Comparison of ENCODE assay signal across 9 mouse cellular contexts in the genomic region with DNA sequence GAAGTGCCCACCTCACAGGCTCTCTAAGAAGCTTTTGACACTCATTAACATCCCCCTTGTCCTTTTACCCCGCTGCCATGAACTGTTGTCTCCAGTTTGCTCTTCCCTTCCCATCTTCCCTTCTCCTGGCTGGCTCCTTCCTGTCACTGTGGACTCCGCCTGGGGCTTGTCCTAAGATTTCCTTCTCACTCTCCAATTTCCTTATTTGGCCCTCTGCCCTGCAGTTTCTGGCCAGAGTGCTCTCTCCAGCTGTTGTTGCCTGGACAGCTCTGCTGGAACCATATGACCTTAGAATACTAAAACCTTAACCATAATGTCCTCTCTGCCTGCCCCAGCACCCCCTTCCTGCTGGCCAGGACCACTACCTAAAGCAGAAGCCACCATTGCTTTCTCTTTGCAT. TPM values are rescaled to one million over a fixed set of nuclear protein-coding genes. Genes with fewer than 3 reads are reported as not detected.
DNase-seq lines count a peak whose midpoint lies in the region; ATAC-seq and TF ChIP-seq lines count a peak whose summit lies in the region.
"Had no signal": no experiment of that assay in that cellular context is flagged by ENCODE, and none has a peak within 500 bp of the region (broad histone marks: within the 10 kb centered on the region; RNA-seq: fewer than 3 reads in every experiment).

No protein-coding gene starts in this region.

- no peak overlapping the region for H3K4me3 ChIP-seq in midbrain, embryonic 10.5 days
- no peak overlapping the region for H3K4me3 ChIP-seq in midbrain, embryonic 16.5 days (ENCODE audit: low read depth, low read length)
- no peak overlapping the region for H3K4me3 ChIP-seq in heart, embryonic 16.5 days (ENCODE audit: low read length)
- H3K4me3 ChIP-seq in limb, embryonic 10.5 days = no peak overlapping the region
- H3K4me3 ChIP-seq in stomach, postnatal 0 days (ENCODE audit: low read depth, low read length) = no peak overlapping the region
- H3K4me3 ChIP-seq in thymus, adult 2 months (ENCODE audit: control insufficient read depth, insufficient read depth, low read length) = no peak overlapping the region
- H3K4me3 ChIP-seq: embryonic facial prominence, embryonic 13.5 days had no signal

- DNase-seq in midbrain, embryonic 10.5 days (ENCODE audit: low spot score) = peak; percentile 10
- DNase-seq in limb, embryonic 10.5 days (ENCODE audit: low spot score) = peak; percentile 23
- no peak for DNase-seq in stomach, postnatal 0 days (ENCODE audit: low spot score)
- no peak for DNase-seq in thymus, adult 2 months
- no peak for DNase-seq in layer of hippocampus, postnatal 10 days (ENCODE audit: low spot score in 2 of 2)
- no peak for DNase-seq in Muller cell, postnatal 12 days (ENCODE audit: inconsistent ontology term)

- no peak for TF ChIP-seq CTCF in stomach, postnatal 0 days (IDR thresholded peaks at IDR 0.05; ENCODE audit: low read depth)
- no peak for TF ChIP-seq CTCF in thymus, adult 2 months (IDR thresholded peaks at IDR 0.05; ENCODE audit: borderline replicate concordance, control insufficient read depth, extremely low read depth, insufficient read depth, low read length, poor library complexity)

- H3K27me3 ChIP-seq in midbrain, embryonic 10.5 days (ENCODE audit: low read depth, poor library complexity, severe bottlenecking) = no peaks in the 10 kb centered on the region
- no peaks in the 10 kb centered on the region for H3K27me3 ChIP-seq in midbrain, embryonic 16.5 days (ENCODE audit: control insufficient read depth, insufficient read depth, low read depth, low read length)
- H3K27me3 ChIP-seq in heart, embryonic 16.5 days (ENCODE audit: control insufficient read depth, insufficient read depth, low read length) = no peaks in the 10 kb centered on the region
- H3K27me3 ChIP-seq in limb, embryonic 10.5 days (ENCODE audit: low read depth, poor library complexity, severe bottlenecking) = no peaks in the 10 kb centered on the region
- H3K27me3 ChIP-seq in stomach, postnatal 0 days (ENCODE audit: control insufficient read depth, insufficient read depth, low read length) = no peaks in the 10 kb centered on the region
- no peaks in the 10 kb centered on the region for H3K27me3 ChIP-seq in thymus, adult 2 months (ENCODE audit: control insufficient read depth, insufficient read depth, low read length)
- H3K27me3 ChIP-seq: embryonic facial prominence, embryonic 13.5 days had no signal

- no peak for ATAC-seq in midbrain, embryonic 16.5 days
- ATAC-seq in heart, embryonic 16.5 days (replicated peaks; ENCODE audit: extremely low read depth, insufficient read depth, low FRiP score) = peak; percentile 67; the same call in 1 of the 2 replicates
- peak; percentile 38; the same call in 1 of the 2 replicates for ATAC-seq in stomach, postnatal 0 days (ENCODE audit: low FRiP score, low TSS enrichment)

- H3K9ac ChIP-seq in midbrain, embryonic 16.5 days (ENCODE audit: low read depth, low read length) = no peak overlapping the region
- no peak overlapping the region for H3K9ac ChIP-seq in heart, embryonic 16.5 days (ENCODE audit: low read length)
- H3K9ac ChIP-seq in stomach, postnatal 0 days (ENCODE audit: low read length) = no peak overlapping the region
- H3K9ac ChIP-seq: embryonic facial prominence, embryonic 13.5 days had no signal

- 80% methylated on average over 2 of the region's 2 CpGs for WGBS in midbrain, embryonic 10.5 days
- 73% methylated on average over 2 of the region's 2 CpGs for WGBS in midbrain, embryonic 16.5 days
- WGBS in heart, embryonic 16.5 days = 27% methylated on average over 2 of the region's 2 CpGs
- 54% methylated on average over 2 of the region's 2 CpGs for WGBS in limb, embryonic 10.5 days
- 17% methylated on average over 2 of the region's 2 CpGs for WGBS in stomach, postnatal 0 days
- 84% methylated on average over 2 of the region's 2 CpGs for WGBS in thymus, adult 2 months

- no peaks in the 10 kb centered on the region for H3K36me3 ChIP-seq in midbrain, embryonic 10.5 days
- no peaks in the 10 kb centered on the region for H3K36me3 ChIP-seq in midbrain, embryonic 16.5 days (ENCODE audit: control insufficient read depth, insufficient read depth, low read length)
- no peaks in the 10 kb centered on the region for H3K36me3 ChIP-seq in heart, embryonic 16.5 days (ENCODE audit: control insufficient read depth, insufficient read depth)
- H3K36me3 ChIP-seq in limb, embryonic 10.5 days = no peaks in the 10 kb centered on the region
- H3K36me3 ChIP-seq in stomach, postnatal 0 days (ENCODE audit: control insufficient read depth, insufficient read depth, low read length) = no peaks in the 10 kb centered on the region
- no peaks in the 10 kb centered on the region for H3K36me3 ChIP-seq in thymus, adult 2 months (ENCODE audit: control insufficient read depth, insufficient read depth, low read length)
- H3K36me3 ChIP-seq: embryonic facial prominence, embryonic 13.5 days had no signal

- TF ChIP-seq POLR2A in thymus, adult 2 months (IDR thresholded peaks at IDR 0.05; ENCODE audit: control insufficient read depth, extremely low read depth, insufficient read depth, low read length, poor library complexity) = no peak

- H3K4me1 ChIP-seq in midbrain, embryonic 10.5 days = no peaks in the 10 kb centered on the region
- H3K4me1 ChIP-seq in midbrain, embryonic 16.5 days (ENCODE audit: control insufficient read depth, insufficient read depth, low read length) = no peaks in the 10 kb centered on the region
- peaks cover 5% of the 10 kb centered on the region; the same call in 1 of the 2 replicates for H3K4me1 ChIP-seq in heart, embryonic 16.5 days (ENCODE audit: control insufficient read depth, insufficient read depth, low read length)
- H3K4me1 ChIP-seq in limb, embryonic 10.5 days = no peaks in the 10 kb centered on the region
- H3K4me1 ChIP-seq in stomach, postnatal 0 days (replicated peaks; ENCODE audit: control insufficient read depth, insufficient read depth) = 0 out of 2 replicates have a peak, but pooled peaks cover 3% of the 10 kb centered on the region
- H3K4me1 ChIP-seq in thymus, adult 2 months (replicated peaks; ENCODE audit: control insufficient read depth, insufficient read depth, low read length) = no peaks in the 10 kb centered on the region
- H3K4me1 ChIP-seq: embryonic facial prominence, embryonic 13.5 days had no signal

- no peak overlapping the region for H3K4me2 ChIP-seq in midbrain, embryonic 16.5 days (ENCODE audit: low read length)
- no peak overlapping the region for H3K4me2 ChIP-seq in heart, embryonic 16.5 days (ENCODE audit: low read depth, low read length)
- H3K4me2 ChIP-seq in stomach, postnatal 0 days (replicated peaks; ENCODE audit: low read depth) = no peak overlapping the region
- H3K4me2 ChIP-seq: embryonic facial prominence, embryonic 13.5 days had no signal

- no peak overlapping the region for H3K27ac ChIP-seq in midbrain, embryonic 10.5 days (replicated peaks)
- no peak overlapping the region for H3K27ac ChIP-seq in midbrain, embryonic 16.5 days (ENCODE audit: low read length)
- no peak overlapping the region for H3K27ac ChIP-seq in heart, embryonic 16.5 days (ENCODE audit: low read length)
- no peak overlapping the region for H3K27ac ChIP-seq in limb, embryonic 10.5 days
- H3K27ac ChIP-seq in stomach, postnatal 0 days (replicated peaks) = peak overlapping the region; percentile 53
- H3K27ac ChIP-seq in thymus, adult 2 months (ENCODE audit: control insufficient read depth, insufficient read depth, low read length) = no peak overlapping the region
- H3K27ac ChIP-seq: embryonic facial prominence, embryonic 13.5 days had no signal

- TF ChIP-seq EP300 in stomach, postnatal 0 days (optimal IDR thresholded peaks at IDR 0.05) = no peak

- H3K9me3 ChIP-seq in midbrain, embryonic 10.5 days (replicated peaks) = no peaks in the 10 kb centered on the region
- H3K9me3 ChIP-seq in midbrain, embryonic 16.5 days (replicated peaks; ENCODE audit: control insufficient read depth, low read length, poor library complexity, severe bottlenecking) = no peaks in the 10 kb centered on the region
- no peaks in the 10 kb centered on the region for H3K9me3 ChIP-seq in heart, embryonic 16.5 days (replicated peaks; ENCODE audit: control insufficient read depth, low read length)
- no peaks in the 10 kb centered on the region for H3K9me3 ChIP-seq in limb, embryonic 10.5 days (replicated peaks)
- H3K9me3 ChIP-seq in stomach, postnatal 0 days (ENCODE audit: control insufficient read depth, low read length) = no peaks in the 10 kb centered on the region
- H3K9me3 ChIP-seq: embryonic facial prominence, embryonic 13.5 days had no signal

RNA-seq across cellular contexts. Expression of a gene that starts 33.1 kb away (rescaled TPM):
- 207 and 236 TPM in 2 replicates for polyA plus RNA-seq in midbrain, embryonic 10.5 days (2016; fragmentation: Nextera tagmentation; extraction: Ambion mirVana)
- 215 and 256 TPM in 2 replicates for polyA plus RNA-seq in midbrain, embryonic 16.5 days (2015; fragmentation: Nextera tagmentation; extraction: Ambion mirVana)
- polyA plus RNA-seq in heart, embryonic 16.5 days (2015; fragmentation: Nextera tagmentation; extraction: Ambion mirVana) = 31.5 and 31.7 TPM in 2 replicates
- 158 TPM in 2 replicates for polyA plus RNA-seq in limb, embryonic 10.5 days (2016; fragmentation: Nextera tagmentation; extraction: Ambion mirVana)
- 34.6 and 35.3 TPM in 2 replicates for polyA plus RNA-seq in stomach, postnatal 0 days (2015; fragmentation: Nextera tagmentation; extraction: Ambion mirVana)
- 36.3 and 45.6 TPM in 2 replicates for polyA plus RNA-seq in thymus, adult 2 months (2012; rRNA removed)
- 100 to 1,000 TPM; 276 to 282 TPM for total RNA-seq in layer of hippocampus, postnatal 10 days (2021)

RNA-seq across cellular contexts. Expression of a gene that starts 48.0 kb away (rescaled TPM):
- polyA plus RNA-seq in midbrain, embryonic 10.5 days (2016; fragmentation: Nextera tagmentation; extraction: Ambion mirVana) = 171 and 192 TPM in 2 replicates
- 181 and 190 TPM in 2 replicates for polyA plus RNA-seq in midbrain, embryonic 16.5 days (2015; fragmentation: Nextera tagmentation; extraction: Ambion mirVana)
- 39.8 and 44.7 TPM in 2 replicates for polyA plus RNA-seq in heart, embryonic 16.5 days (2015; fragmentation: Nextera tagmentation; extraction: Ambion mirVana)
- polyA plus RNA-seq in limb, embryonic 10.5 days (2016; fragmentation: Nextera tagmentation; extraction: Ambion mirVana) = 142 and 155 TPM in 2 replicates
- 36.3 TPM in 2 replicates for polyA plus RNA-seq in stomach, postnatal 0 days (2015; fragmentation: Nextera tagmentation; extraction: Ambion mirVana)
- 50.2 and 51.4 TPM in 2 replicates for polyA plus RNA-seq in thymus, adult 2 months (2012; rRNA removed)
- total RNA-seq in layer of hippocampus, postnatal 10 days (2021) = 100 to 1,000 TPM; 180 to 185 TPM

Comparison
In these comparisons a context has a peak if more than half of its experiments do, and no peak if none do; other contexts are left out.
1. DNase-seq: peak in midbrain, embryonic 10.5 days (single experiment) and limb, embryonic 10.5 days (single experiment); none in stomach, postnatal 0 days (single experiment), thymus, adult 2 months (single experiment), layer of hippocampus, postnatal 10 days (0 of 2) and Muller cell, postnatal 12 days (single experiment).